Mouse (Mus musculus): Measurements from ENCODE around the gene Cebpe.

GRCm38 (mm10) chr14:54752938-54753337, 41.0 kb upstream of the Cebpe start:
- TF ChIP-seq CTCF (IDR thresholded peaks at IDR 0.05; ENCODE audit: low read depth, low read length) (no peak), POLR2A (IDR thresholded peaks at IDR 0.05; ENCODE audit: extremely low read depth, insufficient read depth, low read length) (no peak)
